Mouse (Mus musculus) MEL-GATA-1-ER (cell line): ENCODE results near the gene Pfas.
"Not testable (repeated sequence)": the region's sequence is repeated elsewhere in the genome, so short reads cannot be mapped to it uniquely, and the experiment has no call there.

Source experiments
- DNase-seq: peaks from one replicate; pipeline ENCODE4 v3.0.0-alpha.2; 2012; ENCODE audit warnings: low read depth; ENCODE audit errors: extremely low read depth

The Pfas gene

GRCm38 (mm10) chr11:68940516-68940915 is 67.7 kb downstream of the Pfas start:
- no peak for DNase-seq

DNA sequence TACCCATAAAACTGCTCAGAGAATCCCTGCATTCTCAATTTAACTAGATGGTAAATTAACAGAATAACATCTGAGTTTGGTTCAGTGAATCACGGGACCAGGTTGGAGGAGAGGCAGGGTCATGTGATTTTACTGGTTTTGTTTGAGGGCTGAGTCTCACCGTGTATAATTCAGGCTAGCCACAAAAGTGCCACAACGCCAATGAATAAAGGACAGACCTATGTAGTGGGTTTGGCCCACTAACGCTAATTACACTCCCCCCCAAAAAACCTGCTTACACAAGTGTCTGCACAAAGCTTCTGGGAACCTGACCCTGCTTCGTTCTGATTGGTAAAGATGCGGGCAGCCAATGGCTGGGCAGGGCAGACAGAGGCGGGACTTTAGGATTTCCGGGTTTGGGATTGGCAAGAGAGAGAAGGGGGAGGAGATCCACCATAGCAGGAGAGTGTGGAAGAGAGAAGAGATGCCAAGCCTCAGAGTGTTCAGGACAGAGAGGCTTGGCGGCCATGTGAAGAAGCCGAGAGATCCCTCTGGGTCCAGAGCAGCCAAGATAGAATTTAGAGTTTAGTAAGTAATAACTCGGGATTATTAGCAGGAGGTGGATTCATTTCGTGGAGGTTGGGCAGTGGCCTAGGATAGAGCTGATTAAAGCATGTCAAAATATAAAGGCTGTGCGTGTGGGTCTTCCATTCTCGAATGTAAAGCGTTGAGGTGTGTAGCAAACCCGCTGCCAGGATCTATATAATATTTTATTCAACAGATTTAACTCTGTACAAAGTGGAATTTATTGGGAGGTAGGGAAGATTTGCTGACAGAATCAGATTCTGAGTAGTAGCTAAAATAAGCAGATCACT is 68.6 kb downstream of the Pfas start:
- peak; percentile 88 for DNase-seq

DNA sequence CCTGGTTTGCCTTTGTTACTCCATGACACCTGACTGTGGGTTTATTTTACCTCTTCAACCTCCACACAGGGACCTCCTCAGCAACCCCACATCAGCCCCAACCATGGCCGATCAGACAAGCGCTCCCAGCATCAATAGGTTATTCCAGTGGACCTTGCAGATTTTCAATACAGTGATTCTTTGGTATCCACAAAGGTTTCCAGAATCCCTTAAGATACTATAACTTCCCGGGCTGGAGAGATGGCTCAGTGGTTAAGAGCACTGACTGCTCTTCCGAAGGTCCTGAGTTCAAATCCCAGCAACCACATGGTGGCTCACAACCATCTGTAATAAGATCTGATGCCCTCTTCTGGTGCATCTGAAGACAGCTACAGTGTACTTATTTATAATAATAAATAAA is 71.3 kb downstream of the Pfas start:
- not testable (repeated sequence) for DNase-seq
